In the genomic region with DNA sequence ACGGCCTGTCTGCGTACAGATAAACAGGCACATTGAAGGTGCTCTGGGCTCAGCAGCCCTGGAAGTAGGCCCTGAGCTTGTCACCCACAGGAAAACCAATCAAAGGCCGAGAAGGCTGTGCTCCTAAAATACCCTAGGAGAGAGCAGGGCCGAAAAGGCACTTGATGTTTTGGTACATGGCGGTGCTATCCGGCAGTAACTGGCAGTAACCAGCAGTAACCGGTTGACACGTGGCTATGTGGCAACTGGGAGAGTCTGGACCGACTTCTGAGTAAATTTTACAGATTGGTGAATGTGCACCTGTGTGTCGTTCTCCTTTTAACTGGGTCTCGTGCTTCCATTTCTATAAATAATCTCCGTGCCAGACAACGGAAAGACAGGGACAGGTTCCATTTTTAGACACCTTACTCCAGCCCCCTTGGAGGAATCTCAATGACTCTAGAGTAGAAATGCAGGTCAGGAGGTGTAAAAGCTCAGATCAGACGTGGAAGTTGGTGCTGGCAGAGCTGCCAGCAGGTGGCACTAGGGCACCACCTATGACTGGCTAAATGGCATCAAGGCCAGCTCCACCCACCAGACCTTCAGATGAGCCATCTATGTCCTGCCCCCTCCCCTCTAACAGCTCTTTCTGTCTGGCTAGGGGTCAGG, we compare ENCODE assay signal across 9 mouse cellular contexts.
DNase-seq lines count a peak whose midpoint lies in the region; ATAC-seq and TF ChIP-seq lines count a peak whose summit lies in the region.
"Had no signal": no experiment of that assay in that cellular context is flagged by ENCODE, and none has a peak within 500 bp of the region (broad histone marks: within the 10 kb centered on the region; RNA-seq: fewer than 3 reads in every experiment).

No protein-coding gene starts in this region.

- H3K27ac ChIP-seq in kidney, adult 2 months (ENCODE audit: insufficient read depth, low read depth, low read length): no peak overlapping the region
- no peak overlapping the region for H3K27ac ChIP-seq in lung, postnatal 0 days (ENCODE audit: low read length)
- H3K27ac ChIP-seq: limb, embryonic 13.5 days had no signal

- TF ChIP-seq POLR2A in kidney, adult 2 months (IDR thresholded peaks at IDR 0.05; ENCODE audit: low read depth, low read length): no peak

- H3K4me3 ChIP-seq in kidney, adult 2 months (ENCODE audit: insufficient read depth, low read depth, low read length): no peak overlapping the region
- no peak overlapping the region for H3K4me3 ChIP-seq in lung, postnatal 0 days (ENCODE audit: low read depth, low read length)
- H3K4me3 ChIP-seq: limb, embryonic 13.5 days had no signal

- H3K27me3 ChIP-seq in kidney, adult 2 months (replicated peaks; ENCODE audit: control insufficient read depth, insufficient read depth, low read length): no peaks in the 10 kb centered on the region
- no peaks in the 10 kb centered on the region for H3K27me3 ChIP-seq in lung, postnatal 0 days (replicated peaks; ENCODE audit: insufficient read depth, low read length)
- H3K27me3 ChIP-seq: limb, embryonic 13.5 days had no signal

- peak; percentile 70 for ATAC-seq in lung, postnatal 0 days
- no peak for ATAC-seq in erythroid progenitor cell, adult 5-6 weeks (replicated peaks; ENCODE audit: low FRiP score, poor library complexity, severe bottlenecking)

- TF ChIP-seq CTCF in kidney, adult 2 months (conservative IDR thresholded peaks at IDR 0.05; ENCODE audit: insufficient read depth, insufficient read length, low read depth, low read length): peak; percentile 93
- peak; percentile 88 for TF ChIP-seq CTCF in lung, postnatal 0 days (IDR thresholded peaks at IDR 0.05)

- no peak for TF ChIP-seq EP300 in lung, postnatal 0 days (IDR thresholded peaks at IDR 0.05)

- H3K9me3 ChIP-seq in lung, postnatal 0 days (ENCODE audit: low read length): no peaks in the 10 kb centered on the region
- H3K9me3 ChIP-seq: limb, embryonic 13.5 days had no signal

- H3K4me1 ChIP-seq in kidney, adult 2 months (ENCODE audit: control insufficient read depth, insufficient read depth, low read length): no peaks in the 10 kb centered on the region
- no peaks in the 10 kb centered on the region for H3K4me1 ChIP-seq in lung, postnatal 0 days (ENCODE audit: insufficient read depth, low read depth, low read length)
- H3K4me1 ChIP-seq: limb, embryonic 13.5 days had no signal

- H3K36me3 ChIP-seq in kidney, adult 2 months (ENCODE audit: control insufficient read depth, insufficient read depth, low read length): no peaks in the 10 kb centered on the region
- no peaks in the 10 kb centered on the region for H3K36me3 ChIP-seq in lung, postnatal 0 days (ENCODE audit: insufficient read depth, low read length)
- H3K36me3 ChIP-seq: limb, embryonic 13.5 days had no signal

- 48% methylated on average over 14 of the region's 14 CpGs for WGBS in kidney, adult 2 months
- 41% methylated on average over 14 of the region's 14 CpGs for WGBS in lung, postnatal 0 days

- no peak overlapping the region for H3K9ac ChIP-seq in lung, postnatal 0 days (replicated peaks; ENCODE audit: low read depth)
- H3K9ac ChIP-seq: limb, embryonic 13.5 days had no signal

- H3K4me2 ChIP-seq in lung, postnatal 0 days (replicated peaks; ENCODE audit: low read depth, low read length): no peak overlapping the region
- H3K4me2 ChIP-seq: limb, embryonic 13.5 days had no signal

- DNase-seq in ES-CJ7 (ENCODE audit: low read depth, low spot score): peak; percentile 93
- DNase-seq in adrenal gland, adult 8-10 months: peak; percentile 60
- DNase-seq in embryo, embryonic 11 days: peak; percentile 81
- DNase-seq in heart, adult 18-20 months: peak; percentile 80 to 81
- peak; percentile 80 for DNase-seq in kidney, adult 2 months
- peak; percentile 78 for DNase-seq in lung, postnatal 0 days (ENCODE audit: low spot score)
- DNase-seq in retina, postnatal 7 days (ENCODE audit: low read depth, low spot score): peak; percentile 60
